Comparison of ENCODE assay signal across 16 mouse cellular contexts in the genomic region with DNA sequence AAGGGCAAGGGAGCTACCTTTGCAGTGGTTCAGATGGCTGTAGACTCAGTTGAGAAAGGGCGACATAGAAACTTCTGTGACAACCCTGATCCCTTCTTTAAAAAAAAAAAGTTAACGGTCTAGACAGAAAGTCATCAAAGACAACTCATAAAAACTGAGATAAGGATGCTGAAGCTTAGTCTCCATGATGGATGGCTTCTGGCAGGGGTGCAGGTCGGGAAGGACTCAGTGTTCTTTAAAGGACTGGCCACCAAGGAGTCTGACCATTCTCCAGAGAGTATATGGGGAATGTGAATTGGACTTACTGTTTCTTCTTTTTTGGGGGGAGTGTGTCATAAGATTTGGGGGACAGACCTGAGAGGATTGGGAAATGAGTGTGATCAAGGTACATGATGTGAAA.
"Had no signal": no experiment of that assay in that cellular context is flagged by ENCODE, and none has a peak within 500 bp of the region (broad histone marks: within the 10 kb centered on the region; RNA-seq: fewer than 3 reads in every experiment).

No protein-coding gene starts in this region.

- H3K4me3 ChIP-seq: neural tube, embryonic 12.5 days; neural tube, embryonic 13.5 days; neural tube, embryonic 15.5 days; stomach, embryonic 15.5 days had no signal

- H3K36me3 ChIP-seq: neural tube, embryonic 12.5 days; neural tube, embryonic 13.5 days; neural tube, embryonic 15.5 days; stomach, embryonic 15.5 days had no signal

- H3K4me2 ChIP-seq: neural tube, embryonic 12.5 days; neural tube, embryonic 13.5 days; neural tube, embryonic 15.5 days; stomach, embryonic 15.5 days had no signal

- DNase-seq: retina, postnatal 1 day; right cerebral cortex, adult 18-20 months; right cerebral cortex, postnatal 14 days; right cerebral cortex, postnatal 25 days; right cerebral cortex, postnatal 4 days; spleen, adult 18-20 months; thymus, adult 18-20 months; thymus, adult 2 months; thymus, postnatal 14 days; thymus, postnatal 25 days; thymus, postnatal 36 days; thymus, postnatal 4 days had no signal

- H3K27me3 ChIP-seq: neural tube, embryonic 12.5 days; neural tube, embryonic 13.5 days; neural tube, embryonic 15.5 days; stomach, embryonic 15.5 days had no signal
